Mouse (Mus musculus): Measurements from ENCODE around the gene Tmem260. TPM values are rescaled to one million over a fixed set of nuclear protein-coding genes. Genes with fewer than 3 reads are reported as not detected.

The Tmem260 gene
- polyA plus RNA-seq, 1 experiment, result 14.6 TPM

- no peak for DNase-seq (ENCODE audit: low spot score)
These were observed 107.3 kb downstream of the Tmem260 start for GRCm38 (mm10) chr14:48553216-48553615.

DNA sequence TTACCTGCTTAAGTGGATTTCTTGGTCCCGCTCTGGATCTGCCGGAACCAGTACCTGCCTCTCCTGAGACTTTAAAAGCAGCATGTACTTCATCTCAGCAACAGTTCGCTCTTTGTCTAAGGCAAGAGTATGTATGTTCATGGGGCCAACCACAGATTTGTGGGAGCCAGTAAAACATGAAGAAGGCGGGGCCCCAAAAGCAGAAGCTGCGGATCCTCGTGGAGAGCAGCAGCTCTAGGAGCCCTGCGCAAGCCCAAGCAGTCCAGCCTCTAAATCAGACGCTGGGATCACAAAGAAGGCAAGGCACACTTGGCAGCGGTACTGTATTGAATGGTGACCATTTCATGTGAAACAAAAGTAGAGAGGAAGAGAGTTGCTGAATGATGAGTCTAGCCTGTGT, 107.8 kb downstream of the Tmem260 start:
- DNase-seq (ENCODE audit: low spot score), result no peak

DNA sequence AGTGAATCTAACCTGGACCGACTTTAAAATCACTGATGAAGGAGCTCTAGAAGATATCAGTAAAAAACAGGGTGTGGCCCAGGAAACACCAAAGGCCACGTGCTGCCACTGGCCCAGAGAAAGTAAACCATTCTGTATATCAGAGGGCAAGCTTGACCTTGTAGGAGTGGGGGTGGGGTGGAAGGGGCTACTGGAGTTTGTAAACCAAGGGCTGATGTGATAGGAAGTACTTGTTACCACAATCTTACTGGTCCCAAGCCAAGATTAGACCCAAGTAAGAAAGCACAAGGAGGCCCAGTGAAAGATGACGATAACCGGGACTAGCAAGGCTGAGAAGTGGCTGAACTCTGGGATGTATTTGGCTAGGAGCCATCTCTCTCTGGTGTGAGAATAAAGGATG, 113.1 kb downstream of the Tmem260 start:
- DNase-seq (ENCODE audit: low spot score), result no peak

- DNase-seq (ENCODE audit: low spot score), result no peak
These were observed 113.8 kb downstream of the Tmem260 start for GRCm38 (mm10) chr14:48559736-48560135.

GRCm38 (mm10) chr14:48566596-48566995, 120.7 kb downstream of the Tmem260 start:
- DNase-seq (ENCODE audit: low spot score), result no peak

Other genes starting within 250 kb of the Tmem260 start
- gene Otx2, start 227.7 kb downstream of the Tmem260 start, polyA plus RNA-seq (2012; rRNA removed), result not detected in 2 replicates